Mouse (Mus musculus) liver, embryonic 14.5 days (tissue): ENCODE measurements around the gene Pramef20. TPM values are rescaled to one million over a fixed set of nuclear protein-coding genes. Genes with fewer than 3 reads are reported as not detected.

Source experiments
- polyA plus RNA-seq, 2 experiments: library from polyadenylated mRNA; depleted of rRNA in 1 of 2; stranded (reverse) in 1 of 2; unstranded in 1 of 2; fragments of >200 nt; fragmentation: Nextera tagmentation in 1 of 2; extraction: Ambion mirVana in 1 of 2; gene quantifications; 2 replicates each; pipeline versions ENCODE4 v1.2.1 to v1.2.3; 2012 to 2014

Pramef20 gene
- polyA plus RNA-seq, 2 experiments = not detected

Other genes starting within 250 kb of the Pramef20 start
- gene Oog3, start 215.3 kb downstream of the Pramef20 start, polyA plus RNA-seq (2012; rRNA removed) = not detected in 2 replicates
- not detected in 2 replicates for gene Oog3, start 215.3 kb downstream of the Pramef20 start, polyA plus RNA-seq (2014; fragmentation: Nextera tagmentation; extraction: Ambion mirVana)
- not detected in 2 replicates for gene Oog2, start 187.2 kb downstream of the Pramef20 start, polyA plus RNA-seq (2012; rRNA removed)
- gene Oog2, start 187.2 kb downstream of the Pramef20 start, polyA plus RNA-seq (2014; fragmentation: Nextera tagmentation; extraction: Ambion mirVana) = not detected in 2 replicates
- gene C87977, start 164.6 kb downstream of the Pramef20 start, polyA plus RNA-seq (2012; rRNA removed) = not detected in 2 replicates
- not detected in 2 replicates for gene C87977, start 164.6 kb downstream of the Pramef20 start, polyA plus RNA-seq (2014; fragmentation: Nextera tagmentation; extraction: Ambion mirVana)
- not detected in 2 replicates for gene Pramel5, start 97.4 kb downstream of the Pramef20 start, polyA plus RNA-seq (2012; rRNA removed)
- not detected in 2 replicates for gene Pramel5, start 97.4 kb downstream of the Pramef20 start, polyA plus RNA-seq (2014; fragmentation: Nextera tagmentation; extraction: Ambion mirVana)
- gene Gm13128, start 47.7 kb downstream of the Pramef20 start, polyA plus RNA-seq (2012; rRNA removed) = not detected in 2 replicates
- not detected in 2 replicates for gene Gm13128, start 47.7 kb downstream of the Pramef20 start, polyA plus RNA-seq (2014; fragmentation: Nextera tagmentation; extraction: Ambion mirVana)
- not detected in 2 replicates for gene Gm13119, start 20.0 kb downstream of the Pramef20 start, polyA plus RNA-seq (2012; rRNA removed)
- gene Gm13119, start 20.0 kb downstream of the Pramef20 start, polyA plus RNA-seq (2014; fragmentation: Nextera tagmentation; extraction: Ambion mirVana) = not detected in 2 replicates
- not detected in 2 replicates for gene Pramef12, start 30.5 kb upstream of the Pramef20 start, polyA plus RNA-seq (2012; rRNA removed)
- not detected in 2 replicates for gene Pramef12, start 30.5 kb upstream of the Pramef20 start, polyA plus RNA-seq (2014; fragmentation: Nextera tagmentation; extraction: Ambion mirVana)
- gene 1700012P22Rik, start 60.8 kb upstream of the Pramef20 start, polyA plus RNA-seq (2012; rRNA removed) = not detected in 2 replicates
- gene 1700012P22Rik, start 60.8 kb upstream of the Pramef20 start, polyA plus RNA-seq (2014; fragmentation: Nextera tagmentation; extraction: Ambion mirVana) = not detected in 2 replicates
- not detected in 2 replicates for gene Gm9944, start 75.4 kb upstream of the Pramef20 start, polyA plus RNA-seq (2012; rRNA removed)
- not detected in 2 replicates for gene Gm9944, start 75.4 kb upstream of the Pramef20 start, polyA plus RNA-seq (2014; fragmentation: Nextera tagmentation; extraction: Ambion mirVana)
- gene Aadacl3, start 85.8 kb upstream of the Pramef20 start, polyA plus RNA-seq (2012; rRNA removed) = not detected in 2 replicates
- not detected in 2 replicates for gene Aadacl3, start 85.8 kb upstream of the Pramef20 start, polyA plus RNA-seq (2014; fragmentation: Nextera tagmentation; extraction: Ambion mirVana)
- gene 9430007A20Rik, start 141.9 kb upstream of the Pramef20 start, polyA plus RNA-seq (2012; rRNA removed) = not detected in 2 replicates
- not detected in 2 replicates for gene 9430007A20Rik, start 141.9 kb upstream of the Pramef20 start, polyA plus RNA-seq (2014; fragmentation: Nextera tagmentation; extraction: Ambion mirVana)
- gene Gm13124, start 187.2 kb upstream of the Pramef20 start, polyA plus RNA-seq (2012; rRNA removed) = not detected in 2 replicates
- not detected in 2 replicates for gene Gm13124, start 187.2 kb upstream of the Pramef20 start, polyA plus RNA-seq (2014; fragmentation: Nextera tagmentation; extraction: Ambion mirVana)
- not detected in 2 replicates for gene Aadacl4, start 235.8 kb upstream of the Pramef20 start, polyA plus RNA-seq (2012; rRNA removed)
- not detected in 2 replicates for gene Aadacl4, start 235.8 kb upstream of the Pramef20 start, polyA plus RNA-seq (2014; fragmentation: Nextera tagmentation; extraction: Ambion mirVana)